Mouse (Mus musculus) adrenal gland, postnatal 36 days (tissue): ENCODE data around the gene 4933407L21Rik. TPM values are rescaled to one million over a fixed set of nuclear protein-coding genes. Genes with fewer than 3 reads are reported as not detected.
A peak's percentile ranks its signal among the peaks of the same experiment; 100 is the strongest.

Experiments
- DNase-seq, 2 experiments: peaks; one replicate each; pipeline ENCODE4 v3.0.0; 2021; ENCODE audit warnings: mixed read lengths in 1 of 2
- total RNA-seq, 2 experiments: library from RNA; stranded (reverse); gene quantifications; 2 replicates each; pipeline ENCODE4 v1.2.3; 2021

The 4933407L21Rik gene
- total RNA-seq, 2 experiments from 2014 or later = not detected

- no peak for DNase-seq
These were observed 11.3 kb upstream of the 4933407L21Rik start for GRCm38 (mm10) chr1:85916830-85917450.

- peak in 1 of 2 experiments; percentile 51 for DNase-seq
These were observed 8.7 kb upstream of the 4933407L21Rik start for GRCm38 (mm10) chr1:85919621-85920020.

GRCm38 (mm10) chr1:85921725-85922124 is 6.6 kb upstream of the 4933407L21Rik start:
- no peak for DNase-seq

GRCm38 (mm10) chr1:85922127-85922864 is 6.0 kb upstream of the 4933407L21Rik start:
- no peak for DNase-seq

GRCm38 (mm10) chr1:85922865-85923211 is 5.4 kb upstream of the 4933407L21Rik start:
- DNase-seq = no peak

GRCm38 (mm10) chr1:85925183-85925582 is 3.1 kb upstream of the 4933407L21Rik start:
- DNase-seq = no peak

- no peak for DNase-seq
These were observed 394 bp downstream of the 4933407L21Rik start for GRCm38 (mm10) chr1:85928688-85929065.

GRCm38 (mm10) chr1:85929406-85929805 is 1.1 kb downstream of the 4933407L21Rik start:
- DNase-seq = no peak

GRCm38 (mm10) chr1:85931170-85931569 is 2.9 kb downstream of the 4933407L21Rik start:
- DNase-seq = no peak

GRCm38 (mm10) chr1:85933226-85933625 is 4.9 kb downstream of the 4933407L21Rik start:
- no peak for DNase-seq

GRCm38 (mm10) chr1:85933631-85934465 is 5.6 kb downstream of the 4933407L21Rik start:
- DNase-seq = no peak

GRCm38 (mm10) chr1:85934560-85934959 is 6.3 kb downstream of the 4933407L21Rik start:
- DNase-seq = no peak

- peak; percentile 71 to 78 for DNase-seq
These were observed 7.0 kb downstream of the 4933407L21Rik start for GRCm38 (mm10) chr1:85935148-85935852.

GRCm38 (mm10) chr1:85936265-85936664 is 8.0 kb downstream of the 4933407L21Rik start:
- no peak for DNase-seq

GRCm38 (mm10) chr1:85937323-85937722 is 9.0 kb downstream of the 4933407L21Rik start:
- no peak for DNase-seq

GRCm38 (mm10) chr1:85942318-85942717 is 14.0 kb downstream of the 4933407L21Rik start:
- DNase-seq = no peak

GRCm38 (mm10) chr1:85949085-85949684 is 20.9 kb downstream of the 4933407L21Rik start:
- no peak for DNase-seq

GRCm38 (mm10) chr1:85955150-85955549 is 26.9 kb downstream of the 4933407L21Rik start:
- no peak for DNase-seq

GRCm38 (mm10) chr1:85957290-85957689 is 29.0 kb downstream of the 4933407L21Rik start:
- peak in 1 of 2 experiments; percentile 29 for DNase-seq

- DNase-seq = no peak
These were observed 29.8 kb downstream of the 4933407L21Rik start for GRCm38 (mm10) chr1:85957942-85958619.
